Mouse (Mus musculus) ES-Bruce4 (cell line): ENCODE measurements around the gene Kif26a. TPM values are rescaled to one million over a fixed set of nuclear protein-coding genes. Genes with fewer than 3 reads are reported as not detected.

Experiments used
- H3K27ac ChIP-seq: 2 replicates; pipeline ENCODE4 v1.5.1; 2012; ENCODE audit warnings: low read length, inconsistent platforms; ENCODE audit not compliant: insufficient read depth
- H3K27me3 ChIP-seq: 2 replicates; pipeline ENCODE4 v1.6.1; 2012; ENCODE audit warnings: mild to moderate bottlenecking, low read length, inconsistent platforms; ENCODE audit not compliant: control insufficient read depth, poor library complexity, insufficient read depth, severe bottlenecking
- H3K36me3 ChIP-seq: 2 replicates; pipeline ENCODE4 v1.6.1; 2012; ENCODE audit warnings: inconsistent platforms, mild to moderate bottlenecking, low read length, moderate library complexity; ENCODE audit not compliant: control insufficient read depth, poor library complexity, insufficient read depth, severe bottlenecking
- H3K4me1 ChIP-seq: one replicate; pipeline ENCODE4 v1.8.1; 2011; ENCODE audit warnings: low read length; ENCODE audit not compliant: control insufficient read depth, insufficient read depth
- H3K4me3 ChIP-seq: 2 replicates; pipeline ENCODE4 v1.5.1; 2011; ENCODE audit warnings: low read depth, mild to moderate bottlenecking, low read length
- H3K9ac ChIP-seq: 2 replicates; pipeline ENCODE4 v1.6.1; 2012; ENCODE audit warnings: low read depth, mild to moderate bottlenecking, inconsistent platforms; ENCODE audit not compliant: poor library complexity, severe bottlenecking
- H3K9me3 ChIP-seq: replicated peaks from 2 replicates; pipeline ENCODE4 v1.6.1; 2012; ENCODE audit warnings: mild to moderate bottlenecking, low read length, inconsistent platforms; ENCODE audit not compliant: control insufficient read depth, poor library complexity, insufficient read depth, severe bottlenecking
- CTCF ChIP-seq: IDR thresholded peaks from one replicate; pipeline ENCODE4 v1.8.1; 2011; ENCODE audit warnings: low read depth, low read length
- EP300 ChIP-seq: IDR thresholded peaks from 2 replicates; pipeline ENCODE4 v1.6.1; 2011; ENCODE audit warnings: low read depth, low read length; ENCODE audit not compliant: insufficient read depth
- POLR2A ChIP-seq: IDR thresholded peaks from one replicate; pipeline ENCODE4 v1.8.1; 2011; ENCODE audit warnings: low read length; ENCODE audit not compliant: insufficient read depth
- polyA plus RNA-seq: library from polyadenylated mRNA; stranded (reverse); fragments of >200 nt; gene quantifications from 2 replicates; pipeline ENCODE4 v1.2.4, GENCODE M21; 2011; ENCODE audit warnings: low read depth; ENCODE audit not compliant: missing spikeins, insufficient read depth, insufficient read length

Gene Kif26a
- polyA plus RNA-seq, 1 experiment = 3.6 TPM

DNA sequence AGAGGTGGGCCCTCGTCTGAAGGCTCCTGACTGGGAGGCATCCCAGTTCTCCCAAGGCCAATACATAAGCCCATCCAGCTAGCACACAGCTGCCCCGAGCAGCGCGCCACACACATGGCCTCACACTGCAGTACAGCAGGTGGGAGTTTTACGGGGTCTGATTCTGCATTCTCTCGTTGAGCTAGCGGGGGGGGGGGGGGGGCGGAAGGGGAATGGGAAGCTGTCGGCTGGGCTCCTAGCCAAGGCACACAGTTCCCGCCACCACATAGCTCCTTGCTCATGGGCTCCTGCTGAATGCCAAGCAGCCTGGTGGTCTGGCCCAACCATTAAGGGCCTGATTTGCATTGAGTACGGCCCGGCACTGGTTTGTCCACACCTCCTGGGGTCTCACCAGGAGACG lies 64.6 kb downstream of the Kif26a start:
- Histone ChIP-seq H3K9me3 (no peaks in the 10 kb centered on the region), H3K27me3 (no peaks in the 10 kb centered on the region; the same call in 1 of the 2 replicates), H3K27ac (no peak overlapping the region), H3K36me3 (no peaks in the 10 kb centered on the region), H3K9ac (no peak overlapping the region), H3K4me1 (no peaks in the 10 kb centered on the region), H3K4me3 (no peak overlapping the region)
- TF ChIP-seq POLR2A (no peak), CTCF (no peak), EP300 (no peak)

DNA sequence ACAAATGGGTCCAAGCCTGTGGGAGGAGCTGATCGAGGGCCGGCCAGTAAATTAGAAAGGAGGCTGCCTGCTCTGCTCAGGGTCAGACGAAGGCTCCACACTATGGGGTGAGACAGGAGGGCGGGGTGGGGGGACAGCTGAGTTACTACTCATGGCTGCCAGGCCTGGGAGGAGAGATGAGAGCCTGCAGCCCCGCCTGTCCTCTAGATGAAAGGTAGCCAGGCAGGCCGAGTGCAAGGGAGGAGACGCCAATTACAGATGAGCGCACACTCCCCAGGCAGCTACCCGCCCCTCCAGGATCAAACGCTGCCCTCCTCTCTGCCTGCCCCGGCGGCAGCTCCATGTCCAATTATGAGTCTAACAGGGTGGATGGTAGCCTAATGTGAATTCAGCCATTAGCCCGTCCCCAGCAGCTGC lies 68.4 kb downstream of the Kif26a start:
- Histone ChIP-seq H3K9me3 (no peaks in the 10 kb centered on the region), H3K36me3 (no peaks in the 10 kb centered on the region), H3K4me3 (no peak overlapping the region), H3K4me1 (no peaks in the 10 kb centered on the region), H3K9ac (no peak overlapping the region), H3K27me3 (no peaks in the 10 kb centered on the region; the same call in 1 of the 2 replicates), H3K27ac (no peak overlapping the region)
- TF ChIP-seq EP300 (no peak), POLR2A (no peak), CTCF (no peak)

DNA sequence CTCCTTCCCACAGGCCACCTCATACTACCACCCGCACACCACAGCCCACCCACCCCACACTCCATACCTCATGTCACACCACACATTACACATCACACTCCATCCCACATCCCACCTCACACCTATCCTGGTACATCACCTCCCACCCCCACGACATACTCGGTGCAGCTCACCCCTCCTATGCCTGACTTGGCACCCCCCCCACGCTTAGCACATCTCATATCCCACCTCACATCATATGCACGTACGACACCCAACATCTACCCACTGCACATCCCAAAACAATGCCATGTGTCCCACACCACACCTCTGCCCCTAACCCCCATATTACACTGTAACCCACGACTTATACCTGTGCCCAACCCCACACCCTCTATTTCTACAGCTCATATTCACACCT lies 69.5 kb downstream of the Kif26a start:
- H3K9me3 ChIP-seq = no peaks in the 10 kb centered on the region
- H3K27me3 ChIP-seq = no peaks in the 10 kb centered on the region; the same call in 1 of the 2 replicates
- TF ChIP-seq POLR2A (no peak), EP300 (no peak), CTCF (no peak)
- no peaks in the 10 kb centered on the region for H3K4me1 ChIP-seq
- no peak overlapping the region for H3K4me3 ChIP-seq
- H3K27ac ChIP-seq = no peak overlapping the region
- H3K36me3 ChIP-seq = no peaks in the 10 kb centered on the region
- no peak overlapping the region for H3K9ac ChIP-seq

DNA sequence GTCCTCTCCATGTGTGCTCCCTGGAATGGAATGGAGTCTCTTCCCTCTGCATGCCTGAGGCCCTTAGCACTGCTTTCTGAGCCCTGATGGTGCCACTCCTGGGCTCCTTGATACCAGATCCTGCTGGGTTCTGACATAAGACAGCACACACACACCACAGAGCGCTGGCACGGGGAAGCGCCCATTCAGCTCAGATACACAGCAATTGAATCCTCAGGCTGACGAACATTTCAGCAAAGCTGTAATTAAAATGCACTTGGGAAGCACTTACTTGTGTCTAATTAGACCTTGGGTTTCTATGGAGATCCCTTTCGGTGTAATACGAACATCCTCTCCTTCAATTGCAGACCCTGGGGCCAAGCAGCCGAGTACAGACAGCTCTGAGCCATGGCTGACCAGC lies 71.0 kb downstream of the Kif26a start:
- Histone ChIP-seq H3K27ac (no peak overlapping the region), H3K27me3 (no peaks in the 10 kb centered on the region; the same call in 1 of the 2 replicates), H3K4me1 (no peaks in the 10 kb centered on the region)

DNA sequence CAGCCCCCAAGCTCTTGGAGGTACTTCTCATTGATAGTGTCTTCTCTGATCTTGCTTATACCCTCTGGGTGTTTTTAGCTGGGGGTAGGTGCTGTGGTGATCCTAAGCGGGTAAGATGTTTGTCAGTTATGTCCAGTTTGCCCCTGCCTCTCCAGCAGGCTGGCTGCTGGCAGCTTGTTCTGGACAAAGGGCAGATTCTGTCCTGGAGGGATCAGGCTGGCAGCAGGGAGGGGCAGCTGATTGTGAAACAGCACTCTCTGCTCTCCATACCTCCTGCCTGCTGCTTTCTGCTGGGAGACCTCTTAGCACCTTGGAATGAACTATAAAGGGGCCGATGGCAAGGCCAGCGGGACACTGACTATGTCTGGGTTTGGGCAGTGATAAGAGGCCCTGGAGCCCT lies 71.7 kb downstream of the Kif26a start:
- Histone ChIP-seq H3K36me3 (no peaks in the 10 kb centered on the region), H3K27ac (no peak overlapping the region), H3K9me3 (no peaks in the 10 kb centered on the region), H3K27me3 (no peaks in the 10 kb centered on the region), H3K4me3 (no peak overlapping the region), H3K4me1 (no peaks in the 10 kb centered on the region), H3K9ac (no peak overlapping the region)
- TF ChIP-seq CTCF (no peak), EP300 (no peak), POLR2A (no peak)

More for the DNA sequence above, 71.0 kb downstream of the Kif26a start:
- H3K9ac ChIP-seq = no peak overlapping the region
- TF ChIP-seq CTCF = no peak
- no peak for TF ChIP-seq POLR2A
- no peak for TF ChIP-seq EP300
- no peak overlapping the region for H3K4me3 ChIP-seq
- no peaks in the 10 kb centered on the region for H3K9me3 ChIP-seq
- no peaks in the 10 kb centered on the region for H3K36me3 ChIP-seq

DNA sequence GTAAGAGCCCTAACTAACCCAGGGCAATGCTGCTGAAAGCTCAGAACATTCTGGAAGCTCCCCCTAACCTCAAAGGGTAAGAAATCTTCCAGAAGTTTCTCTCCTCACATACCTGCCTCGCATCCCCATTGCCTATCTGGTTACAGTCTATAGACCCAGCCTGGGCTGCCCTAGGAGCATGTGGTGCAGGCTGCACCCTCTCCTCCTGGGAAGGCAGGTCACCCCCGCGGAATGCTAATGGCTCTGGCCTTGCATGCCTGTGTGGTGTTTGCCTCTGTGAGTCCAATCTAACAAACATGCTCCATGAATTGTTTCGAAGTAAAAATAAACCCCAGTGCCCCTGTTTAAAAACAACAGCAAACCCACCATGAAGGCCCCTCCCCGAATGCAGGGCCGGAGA lies 75.3 kb downstream of the Kif26a start:
- Histone ChIP-seq H3K27me3 (no peaks in the 10 kb centered on the region), H3K4me1 (no peaks in the 10 kb centered on the region), H3K4me3 (no peak overlapping the region), H3K36me3 (no peaks in the 10 kb centered on the region), H3K9me3 (no peaks in the 10 kb centered on the region), H3K27ac (no peak overlapping the region), H3K9ac (no peak overlapping the region)
- TF ChIP-seq CTCF = no peak
- TF ChIP-seq EP300 = no peak
- no peak for TF ChIP-seq POLR2A
